Mouse (Mus musculus) olfactory bulb, adult 2 months (tissue): ENCODE measurements at regions not wholly inside any gene's neighbourhood (a gene's known extent, or its start where the extent isn't known, plus 50 kb on each side); places are given as distances from the start of the nearest gene placed in this dataset.

Experiments used
- H3K27ac ChIP-seq: fragments of 200-500 bp; 2 replicates; pipeline ENCODE4 v1.5.1; 2012; ENCODE audit warnings: low read depth, low read length; ENCODE audit not compliant: insufficient read depth
- H3K4me1 ChIP-seq: fragments of 200-500 bp; 2 replicates; pipeline ENCODE4 v1.6.1; 2012; ENCODE audit warnings: low read length; ENCODE audit not compliant: control insufficient read depth, insufficient read depth
- H3K4me3 ChIP-seq: fragments of 200-500 bp; 2 replicates; pipeline ENCODE4 v1.5.1; 2012; ENCODE audit warnings: mild to moderate bottlenecking, low read depth, low read length, moderate library complexity; ENCODE audit not compliant: insufficient read depth
- CTCF ChIP-seq: fragments of 200-500 bp; IDR thresholded peaks from 2 replicates; pipeline ENCODE4 v1.5.1; 2012; ENCODE audit warnings: low read depth, mild to moderate bottlenecking, low read length, moderate library complexity; ENCODE audit not compliant: insufficient read depth
- POLR2A ChIP-seq: fragments of 200-500 bp; IDR thresholded peaks from 2 replicates; pipeline ENCODE4 v1.6.1; 2012; ENCODE audit warnings: mild to moderate bottlenecking, low read depth, low read length, moderate library complexity; ENCODE audit not compliant: insufficient read depth
- WGBS: fragments of 180-500 bp; shearing (Covaris S2); methylation state at CpG from one replicate; pipeline ENCODE4 v1.1.7; 2018; 5-methylcytosine and 5-hydroxymethylcytosine counted together

- no peak overlapping the region for H3K4me3 ChIP-seq
- TF ChIP-seq CTCF (no peak), POLR2A (no peak)
- no peaks in the 10 kb centered on the region for H3K4me1 ChIP-seq
- H3K27ac ChIP-seq = no peak overlapping the region
Measured at GRCm38 (mm10) chr15:6132216-6132615, 167.4 kb upstream of the Dab2 start.

- WGBS = 90% methylated on average over 2 of the region's 2 CpGs
- H3K4me1 ChIP-seq = no peaks in the 10 kb centered on the region
- no peak overlapping the region for H3K27ac ChIP-seq
- no peak for TF ChIP-seq POLR2A
- no peak for TF ChIP-seq CTCF
- H3K4me3 ChIP-seq = no peak overlapping the region
Measured at GRCm38 (mm10) chr15:6145071-6145470, 154.5 kb upstream of the Dab2 start.

GRCm38 (mm10) chr15:6154706-6155105 lies 144.9 kb upstream of the Dab2 start:
- no peak overlapping the region for H3K27ac ChIP-seq
- WGBS = 72% methylated on average over 9 of the region's 9 CpGs
- TF ChIP-seq CTCF (no peak), POLR2A (no peak)
- no peaks in the 10 kb centered on the region for H3K4me1 ChIP-seq
- no peak overlapping the region for H3K4me3 ChIP-seq

GRCm38 (mm10) chr15:6180261-6180660 lies 119.3 kb upstream of the Dab2 start:
- no peak overlapping the region for H3K27ac ChIP-seq
- TF ChIP-seq POLR2A (no peak), CTCF (no peak)
- no peaks in the 10 kb centered on the region for H3K4me1 ChIP-seq
- 78% methylated on average over 1 of the region's 1 CpGs for WGBS
- no peak overlapping the region for H3K4me3 ChIP-seq

GRCm38 (mm10) chr15:6183627-6184026 lies 116.0 kb upstream of the Dab2 start:
- Histone ChIP-seq H3K4me3 (no peak overlapping the region), H3K4me1 (no peaks in the 10 kb centered on the region), H3K27ac (no peak overlapping the region)
- WGBS = 88% methylated on average over 3 of the region's 3 CpGs
- TF ChIP-seq CTCF (no peak), POLR2A (no peak)

- H3K4me3 ChIP-seq = no peak overlapping the region
- no peaks in the 10 kb centered on the region for H3K4me1 ChIP-seq
- no peak overlapping the region for H3K27ac ChIP-seq
- TF ChIP-seq CTCF (no peak), POLR2A (no peak)
Measured at GRCm38 (mm10) chr15:6191845-6192244, 107.7 kb upstream of the Dab2 start.

GRCm38 (mm10) chr15:6207239-6207638 lies 92.3 kb upstream of the Dab2 start:
- H3K4me3 ChIP-seq = no peak overlapping the region
- WGBS = 67% methylated on average over 2 of the region's 2 CpGs
- TF ChIP-seq CTCF = no peak
- no peak for TF ChIP-seq POLR2A
- H3K4me1 ChIP-seq = no peaks in the 10 kb centered on the region
- H3K27ac ChIP-seq = no peak overlapping the region

- no peak for TF ChIP-seq CTCF
- no peak for TF ChIP-seq POLR2A
- Histone ChIP-seq H3K4me1 (no peaks in the 10 kb centered on the region), H3K4me3 (no peak overlapping the region), H3K27ac (no peak overlapping the region)
- 5% methylated on average over 2 of the region's 2 CpGs for WGBS
Measured at GRCm38 (mm10) chr15:6209301-6209700, 90.3 kb upstream of the Dab2 start.

GRCm38 (mm10) chr15:6218087-6218486 lies 81.5 kb upstream of the Dab2 start:
- no peak overlapping the region for H3K4me3 ChIP-seq
- no peak for TF ChIP-seq CTCF
- TF ChIP-seq POLR2A = no peak
- 71% methylated on average over 3 of the region's 3 CpGs for WGBS
- H3K27ac ChIP-seq = no peak overlapping the region
- H3K4me1 ChIP-seq = no peaks in the 10 kb centered on the region

- H3K4me1 ChIP-seq = no peaks in the 10 kb centered on the region
- H3K27ac ChIP-seq = no peak overlapping the region
- WGBS = 75% methylated on average over 1 of the region's 1 CpGs
- no peak overlapping the region for H3K4me3 ChIP-seq
- TF ChIP-seq POLR2A = no peak
- TF ChIP-seq CTCF = no peak
Measured at GRCm38 (mm10) chr15:6225227-6225626, 74.4 kb upstream of the Dab2 start.
